Mouse (Mus musculus): Measurements from ENCODE around the gene Atp6v1c2.

GRCm38 (mm10) chr12:17316096-17316495 lies 13.1 kb downstream of the Atp6v1c2 start:
- no peak for TF ChIP-seq GATA1 (IDR thresholded peaks at IDR 0.05; ENCODE audit: low read length)
- no peak for TF ChIP-seq TAL1 (IDR thresholded peaks at IDR 0.05; ENCODE audit: low read length)

All from erythroblast, embryonic 14.5 days (primary cell).